Mouse (Mus musculus) bone marrow, adult 2 months (tissue): ENCODE data around the gene Golga3. TPM values are rescaled to one million over a fixed set of nuclear protein-coding genes. Genes with fewer than 3 reads are reported as not detected.

Experiments used
- H3K27ac ChIP-seq: fragments of 200-500 bp; 2 replicates; pipeline ENCODE4 v1.5.1; 2012; ENCODE audit warnings: low read depth, mild to moderate bottlenecking, control low read depth, inconsistent platforms, low read length; ENCODE audit not compliant: control insufficient read depth, poor library complexity, insufficient read depth
- H3K4me1 ChIP-seq: fragments of 200-500 bp; 2 replicates; pipeline ENCODE4 v1.6.1; 2011; ENCODE audit warnings: low read length; ENCODE audit not compliant: control insufficient read depth, insufficient read depth
- H3K4me3 ChIP-seq: fragments of 200-500 bp; replicated peaks from 2 replicates; pipeline ENCODE3; 2011; ENCODE audit warnings: mild to moderate bottlenecking, low read depth, low read length, control low read depth; ENCODE audit not compliant: control insufficient read depth
- CTCF ChIP-seq: fragments of 200-500 bp; IDR thresholded peaks from 2 replicates; pipeline ENCODE4 v1.5.1; 2011; ENCODE audit warnings: low read length, control low read depth; ENCODE audit not compliant: control insufficient read depth, insufficient read depth
- POLR2A ChIP-seq: fragments of 200-500 bp; IDR thresholded peaks from 2 replicates; pipeline ENCODE4 v1.6.1; 2011; ENCODE audit warnings: low read depth, mild to moderate bottlenecking, control low read depth, low read length, borderline replicate concordance; ENCODE audit not compliant: control insufficient read depth
- WGBS: fragments of 180-500 bp; shearing (Covaris S2); methylation state at CpG from one replicate; pipeline ENCODE4 v1.1.7; 2018; 5-methylcytosine and 5-hydroxymethylcytosine counted together
- polyA plus RNA-seq: library from polyadenylated mRNA; stranded (reverse); fragments of >200 nt; gene quantifications from 2 replicates; pipeline ENCODE4 v1.2.4, GENCODE M21; 2011; ENCODE audit warnings: low replicate concordance; ENCODE audit not compliant: missing spikeins, insufficient read depth, insufficient read length

Gene Golga3
- polyA plus RNA-seq, result 4.9 and 11.2 TPM in 2 replicates

DNA sequence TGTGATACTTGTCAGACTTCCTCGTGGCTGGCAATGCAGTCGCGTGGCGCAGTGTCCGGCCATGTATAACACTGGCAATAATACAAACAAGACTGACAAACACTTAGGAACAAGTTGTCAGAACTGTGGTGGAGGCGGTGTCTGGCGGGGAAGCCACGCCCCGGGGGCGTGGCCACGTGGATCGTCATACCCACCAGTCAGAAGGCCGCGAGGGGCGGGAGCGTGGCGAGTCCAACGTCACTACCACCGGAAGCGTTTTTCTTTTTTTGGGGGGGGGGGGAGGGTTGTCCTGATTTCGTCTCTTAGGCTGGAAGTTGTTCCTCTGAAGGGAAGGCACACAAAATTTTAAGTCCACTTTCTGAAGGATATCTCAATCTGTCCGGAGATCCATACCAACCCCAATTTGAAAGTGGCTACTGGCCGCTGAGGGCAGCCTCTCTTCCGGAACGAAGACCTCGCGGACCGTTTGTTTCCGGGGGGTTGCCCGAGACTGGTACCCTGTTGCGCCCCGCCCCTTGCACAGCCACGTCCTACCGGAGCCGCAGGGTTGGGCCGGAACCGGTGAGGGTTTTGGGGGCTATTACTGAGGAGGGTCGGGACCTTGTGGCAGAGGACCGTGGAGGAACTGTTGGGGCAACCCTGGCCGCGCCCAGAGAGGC is at the start of gene Golga3:
Gene Golga3, plus strand, starts transcription at position 340 of the 659 bp plus-strand sequence.
- under 1% methylated on average over 41 of the region's 41 CpGs for WGBS

DNA sequence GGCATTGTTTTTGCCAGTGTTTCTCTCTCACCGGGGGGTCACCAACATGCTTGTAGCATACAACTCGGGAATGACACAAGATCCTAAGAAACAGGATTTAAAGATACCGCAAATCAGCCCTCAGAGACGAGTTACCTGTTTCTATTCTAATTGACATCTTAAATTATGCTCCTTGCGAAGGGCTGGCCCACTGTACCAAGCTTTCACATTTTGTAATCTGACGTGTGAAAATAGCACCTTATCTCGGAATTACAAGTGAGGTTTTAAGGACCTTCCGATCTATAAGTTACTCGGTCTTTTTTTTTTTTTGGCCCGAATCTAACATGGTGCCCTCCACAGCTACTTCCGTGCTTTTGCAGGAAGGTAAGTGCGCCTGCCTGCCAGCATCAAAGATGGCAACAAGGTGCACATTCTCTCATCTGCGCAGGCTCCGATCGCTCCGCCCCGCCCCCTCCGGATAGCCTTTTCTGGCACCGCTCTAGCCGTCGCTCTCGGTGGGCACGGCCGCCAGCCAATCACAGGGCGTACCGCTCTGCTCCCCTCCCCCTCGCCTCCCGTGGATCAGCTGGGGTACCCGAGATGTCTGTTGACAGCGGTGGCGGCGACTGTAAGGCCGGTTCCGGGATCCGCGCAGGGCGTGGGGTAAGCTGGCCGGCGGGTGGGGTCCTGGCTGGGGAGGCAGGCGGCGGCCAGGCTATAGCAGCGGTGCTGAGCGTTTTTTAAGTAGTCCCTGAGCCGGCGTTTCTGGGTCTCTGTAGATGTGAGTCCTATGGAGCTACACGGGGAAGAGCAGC is 41.0 kb upstream of the Golga3 start, which contains the start of gene Chfr:
Gene Chfr, plus strand, starts transcription at position 550 of the 794 bp plus-strand sequence.
- H3K4me3 ChIP-seq, result peak within 1 kb of the TSS; percentile 88
- 2% methylated on average over 46 of the region's 46 CpGs for WGBS
- TF ChIP-seq CTCF (no peak), POLR2A (peak; percentile 96; the same call in 1 of the 2 replicates)
- H3K27ac ChIP-seq, result peak within 1 kb of the TSS; percentile 71
- no peaks in the 10 kb centered on the region; the same call in 1 of the 2 replicates for H3K4me1 ChIP-seq

More for the DNA sequence above, at the start of gene Golga3:
- TF ChIP-seq CTCF (no peak), POLR2A (peak; percentile 47)
- Histone ChIP-seq H3K4me1 (no peaks in the 10 kb centered on the region; the same call in 1 of the 2 replicates), H3K27ac (peak within 1 kb of the TSS; percentile 68), H3K4me3 (peak within 1 kb of the TSS; percentile 98)

DNA sequence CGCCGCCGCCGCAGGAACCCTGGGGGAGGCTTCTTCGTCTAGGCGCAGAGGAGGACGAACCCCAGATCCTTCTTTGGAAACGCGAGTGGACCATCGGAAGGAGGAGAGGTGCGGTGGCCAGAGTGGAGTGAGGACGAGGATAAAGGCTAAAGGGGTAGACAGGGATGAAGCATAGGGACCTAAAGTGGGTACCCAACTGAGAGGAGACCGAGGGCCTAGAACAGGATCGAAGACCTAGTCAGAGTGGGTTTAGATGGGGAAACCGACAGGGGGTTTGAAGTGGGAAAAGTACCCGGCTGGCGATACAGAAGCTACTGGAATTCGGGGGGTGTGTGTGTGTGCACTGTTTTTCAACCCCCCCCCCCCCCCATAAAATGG is 40.4 kb upstream of the Golga3 start:
- Histone ChIP-seq H3K27ac (peak overlapping the region; percentile 71), H3K4me1 (no peaks in the 10 kb centered on the region; the same call in 1 of the 2 replicates), H3K4me3 (peak overlapping the region; percentile 88)
- TF ChIP-seq POLR2A (no peak), CTCF (no peak)
- WGBS, result 4% methylated on average over 18 of the region's 18 CpGs

DNA sequence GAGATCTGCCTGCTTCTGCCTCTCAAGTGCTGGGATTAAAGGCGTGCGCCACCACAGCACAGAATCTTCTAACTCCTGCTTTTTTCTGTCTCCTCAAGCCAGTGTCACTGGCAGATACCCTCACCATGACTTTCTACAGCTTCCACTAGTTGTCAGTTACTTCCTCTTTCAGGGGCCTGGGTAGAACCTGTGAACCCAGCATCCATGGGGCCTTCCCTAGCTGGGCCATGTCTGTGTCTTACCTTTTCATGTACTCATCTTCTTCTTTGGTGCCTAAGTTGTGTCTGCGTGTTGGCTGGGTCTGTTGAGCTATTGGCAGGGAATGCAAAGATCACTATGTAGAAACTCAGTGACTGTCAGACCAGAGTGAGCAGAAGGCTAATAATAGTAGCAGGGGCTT is 38.7 kb upstream of the Golga3 start:
- no peaks in the 10 kb centered on the region; the same call in 1 of the 2 replicates for H3K4me1 ChIP-seq
- no peak overlapping the region for H3K27ac ChIP-seq
- TF ChIP-seq POLR2A (no peak), CTCF (no peak)
- WGBS, result 89% methylated on average over 3 of the region's 3 CpGs
- H3K4me3 ChIP-seq, result no peak overlapping the region

DNA sequence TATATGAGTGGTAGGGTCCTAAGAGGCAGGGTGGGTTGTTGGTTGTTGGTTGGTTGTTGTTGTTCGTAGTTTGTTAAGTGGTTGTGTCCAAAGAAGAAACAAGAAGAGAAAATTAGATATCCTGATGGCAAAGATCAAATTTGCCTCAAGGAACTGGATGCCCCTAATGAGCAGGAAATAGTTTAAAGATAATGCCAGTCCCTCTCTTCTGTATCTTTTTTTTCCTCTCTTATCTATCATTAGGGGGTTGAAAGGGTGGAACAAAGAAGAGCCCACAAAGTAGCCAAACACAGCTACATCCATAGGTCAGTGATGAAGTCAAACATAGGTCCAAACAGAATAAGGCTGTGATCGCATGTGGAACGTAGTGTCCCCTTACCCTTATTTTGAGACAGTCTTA is 37.2 kb upstream of the Golga3 start:
- H3K4me1 ChIP-seq, result no peaks in the 10 kb centered on the region; the same call in 1 of the 2 replicates
- no peak overlapping the region for H3K4me3 ChIP-seq
- WGBS, result 85% methylated on average over 3 of the region's 3 CpGs
- no peak for TF ChIP-seq POLR2A
- TF ChIP-seq CTCF, result no peak
- no peak overlapping the region for H3K27ac ChIP-seq

DNA sequence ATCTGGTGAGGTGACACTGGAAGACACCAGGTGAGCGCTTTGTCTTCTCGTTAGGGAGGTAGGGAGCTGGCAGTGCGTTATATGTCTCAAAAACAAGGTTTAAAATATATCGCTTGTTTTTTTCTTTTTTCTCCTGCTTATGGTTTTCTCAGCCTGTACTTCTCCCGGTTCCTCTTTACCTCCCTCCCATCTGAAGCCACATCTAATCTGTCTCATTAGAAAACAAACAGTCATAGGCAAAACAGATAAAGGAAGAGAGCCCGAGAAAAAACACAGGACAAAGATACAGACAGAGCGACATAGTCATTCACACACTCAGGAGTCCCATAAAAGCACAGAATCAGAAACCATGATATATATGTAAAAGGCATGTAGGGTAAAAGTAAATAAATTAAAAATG is 36.1 kb upstream of the Golga3 start:
- no peak for TF ChIP-seq CTCF
- no peak for TF ChIP-seq POLR2A
- WGBS, result 82% methylated on average over 7 of the region's 7 CpGs

DNA sequence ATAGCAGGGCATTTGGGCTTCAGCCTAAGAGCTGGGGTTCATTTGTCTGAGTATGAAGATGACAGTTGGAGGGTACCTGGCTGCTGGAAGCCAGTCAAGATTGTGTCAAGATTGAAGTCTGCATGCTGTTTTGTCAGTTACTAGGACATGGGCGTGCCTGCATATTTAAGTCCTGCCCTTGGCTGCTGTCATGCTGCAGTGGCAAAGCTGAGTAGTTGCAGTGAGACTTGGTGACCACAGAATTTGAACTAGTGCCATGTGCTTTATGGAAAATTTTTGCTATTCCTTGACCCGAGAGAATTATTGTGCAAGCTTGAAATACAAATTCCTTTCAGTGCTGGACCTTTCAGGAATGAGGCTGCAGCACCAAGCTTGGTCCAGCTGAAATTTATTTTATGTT is 34.2 kb upstream of the Golga3 start:
- Histone ChIP-seq H3K4me3 (no peak overlapping the region), H3K4me1 (no peaks in the 10 kb centered on the region), H3K27ac (no peak overlapping the region)
- 69% methylated on average over 2 of the region's 2 CpGs for WGBS
- TF ChIP-seq CTCF (no peak), POLR2A (no peak)

More for the DNA sequence above, 36.1 kb upstream of the Golga3 start:
- Histone ChIP-seq H3K4me3 (no peak overlapping the region), H3K4me1 (no peaks in the 10 kb centered on the region; the same call in 1 of the 2 replicates), H3K27ac (no peak overlapping the region)

DNA sequence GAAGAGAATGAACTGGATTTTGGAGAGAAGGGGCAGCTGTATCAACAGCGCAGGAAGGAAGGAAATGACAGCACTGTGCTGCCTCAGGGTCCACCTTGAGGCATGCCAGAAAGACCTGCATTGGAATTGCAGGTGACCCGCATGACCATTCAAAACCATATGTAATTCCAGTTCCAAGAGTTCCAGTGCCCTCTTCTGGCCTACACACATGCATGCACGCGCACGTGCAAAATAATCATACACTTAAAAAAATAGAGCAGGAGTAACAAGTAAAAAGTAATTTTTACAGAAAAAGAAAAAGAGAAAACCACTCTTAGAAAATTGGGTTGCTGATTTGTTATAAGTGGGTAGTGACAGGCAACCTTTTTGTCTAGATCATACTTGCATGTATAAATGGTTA is 33.5 kb upstream of the Golga3 start:
- TF ChIP-seq POLR2A (no peak), CTCF (peak; percentile 38; the same call in 1 of the 2 replicates)
- Histone ChIP-seq H3K27ac (no peak overlapping the region), H3K4me3 (no peak overlapping the region), H3K4me1 (no peaks in the 10 kb centered on the region)
- WGBS, result 87% methylated on average over 5 of the region's 5 CpGs
